Mouse (Mus musculus) cerebellum, postnatal 10 days (tissue): ENCODE measurements around the gene Srsf9.

Experiments used
- DNase-seq, 2 experiments: peaks; one replicate each; pipeline ENCODE4 v3.0.0; 2021; ENCODE audit warnings: mixed read lengths in 2 of 2

Srsf9 gene

DNA sequence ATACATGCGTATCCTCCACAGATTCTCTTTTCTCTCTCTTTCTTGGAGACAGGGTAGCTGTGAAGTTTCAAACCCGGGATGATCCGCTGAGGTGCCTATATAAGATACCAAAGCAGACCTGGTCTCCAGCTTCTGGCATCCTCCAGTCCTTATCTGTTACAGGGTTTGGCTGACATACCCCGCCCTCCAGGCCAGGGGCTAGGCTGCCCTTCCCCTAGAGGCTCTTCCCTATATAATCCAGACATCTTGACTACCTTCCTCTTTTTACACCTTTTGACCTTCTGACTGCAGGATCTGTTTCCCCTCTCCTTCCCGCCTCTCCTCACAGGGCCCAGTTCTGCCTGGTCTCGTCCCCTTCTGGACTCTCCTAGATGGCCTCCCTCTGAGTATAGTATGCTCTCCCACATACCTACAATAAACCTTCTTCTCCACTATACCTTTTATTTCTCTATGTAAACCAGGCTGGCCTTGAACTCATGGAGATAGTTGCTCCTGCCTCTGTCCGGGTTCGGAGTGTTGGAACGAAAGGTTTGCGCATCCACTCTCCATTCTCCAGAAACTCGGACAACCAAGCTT, 633 bp upstream of the Srsf9 start:
- no peak for DNase-seq

DNA sequence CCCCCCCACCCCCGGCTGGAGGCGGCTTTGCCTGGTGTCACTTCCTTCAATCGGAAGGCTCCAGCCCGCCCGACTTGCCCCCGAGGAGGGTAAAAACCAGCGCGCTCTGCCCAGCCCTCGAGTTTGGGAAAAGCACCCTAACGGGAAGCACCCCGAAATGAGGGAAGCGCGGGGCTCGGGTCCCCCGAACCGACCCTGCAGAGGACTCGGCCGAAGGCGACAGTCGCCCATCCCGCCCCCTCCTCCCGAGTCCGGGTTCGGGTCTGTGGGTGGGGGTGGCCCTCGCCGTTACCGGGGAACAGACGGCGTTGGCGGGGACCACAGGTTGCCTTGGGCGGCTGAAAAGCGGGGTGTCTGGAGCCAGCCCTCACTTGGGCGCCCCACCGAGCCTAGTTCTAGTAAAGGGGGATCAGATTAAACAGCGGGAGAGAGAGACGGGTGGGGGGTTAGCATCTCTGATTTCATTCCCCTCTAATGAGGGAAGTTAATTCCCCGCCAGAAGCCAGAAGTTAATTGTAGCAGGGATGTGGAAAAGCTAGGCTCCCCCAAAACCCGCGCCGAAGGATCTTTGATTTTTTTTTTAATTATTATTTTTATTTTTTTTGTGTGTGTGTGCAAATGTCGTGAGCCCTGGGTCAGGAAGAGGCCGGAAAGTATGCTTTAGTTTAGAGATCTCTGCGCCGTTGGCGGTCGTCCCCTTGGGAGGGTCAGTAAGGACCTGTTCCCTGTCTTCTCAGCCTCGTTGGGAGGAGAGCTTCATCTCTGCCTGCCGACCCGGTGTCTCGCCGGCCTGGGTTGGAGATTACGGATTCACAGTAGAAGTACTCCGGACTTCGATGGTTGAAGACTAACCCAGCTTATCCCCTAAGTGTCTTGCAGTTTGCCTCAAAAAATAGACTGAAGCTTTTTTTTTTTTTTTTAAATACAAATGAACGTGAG, 902 bp downstream of the Srsf9 start:
- peak; percentile 63 to 67 for DNase-seq

DNA sequence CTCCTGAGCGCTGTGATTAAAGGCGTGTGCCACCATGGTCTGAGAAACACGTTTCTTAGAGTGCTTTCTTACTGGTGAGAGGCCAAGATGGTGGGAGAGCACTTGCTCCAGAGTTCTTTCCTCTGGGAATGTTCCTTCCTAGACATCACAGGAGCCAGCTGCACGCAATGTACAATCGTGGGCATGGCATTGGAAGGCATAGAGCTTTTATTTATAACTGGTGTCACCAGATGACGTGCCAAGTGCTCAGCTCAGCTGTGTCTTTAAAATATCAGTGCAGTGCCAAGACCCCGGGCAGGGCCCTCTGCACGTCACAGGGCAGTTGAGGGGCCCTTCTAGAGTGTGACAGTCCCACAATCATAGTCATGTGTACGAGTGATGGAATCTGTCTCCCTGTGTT, 4.0 kb downstream of the Srsf9 start:
- DNase-seq = no peak

DNA sequence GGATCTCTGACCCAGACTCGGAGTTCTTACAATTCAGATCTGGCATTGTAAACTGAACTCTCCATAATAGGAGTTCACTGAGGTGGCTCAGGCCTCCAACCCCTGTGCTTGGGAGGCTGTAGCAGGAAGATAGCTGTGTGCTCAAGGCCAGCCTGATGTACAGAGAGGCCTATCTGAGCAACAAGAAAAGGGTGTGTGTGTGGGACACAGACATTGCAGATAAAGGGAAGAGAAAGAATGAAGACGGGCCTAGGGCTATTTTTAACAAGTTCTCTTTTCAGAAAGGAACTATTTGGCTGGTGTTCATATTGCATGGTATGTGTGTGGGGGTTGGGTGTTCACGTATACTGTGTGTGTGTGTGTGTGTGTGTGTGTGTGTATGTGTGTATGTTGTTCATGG, 6.6 kb downstream of the Srsf9 start:
- no peak for DNase-seq

DNA sequence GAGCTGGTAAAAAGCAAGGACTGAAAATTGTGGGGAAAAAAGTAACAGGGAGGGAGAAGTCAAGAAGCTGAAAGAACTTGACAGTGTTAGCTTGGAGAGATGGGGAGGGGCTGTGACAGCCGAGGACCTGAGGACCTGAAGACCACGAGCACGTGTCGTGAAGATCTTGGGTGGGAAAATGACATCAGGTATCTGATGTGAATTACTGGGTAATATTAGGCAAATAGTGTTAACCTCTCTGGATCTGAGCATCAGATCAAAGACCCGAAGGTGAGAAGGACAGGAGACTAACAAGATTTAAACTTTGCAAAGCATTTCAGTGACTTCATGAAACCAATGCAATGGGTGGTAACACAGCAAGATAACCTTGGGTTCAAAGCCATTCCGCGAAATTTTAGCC, 13.0 kb downstream of the Srsf9 start:
- no peak for DNase-seq

DNA sequence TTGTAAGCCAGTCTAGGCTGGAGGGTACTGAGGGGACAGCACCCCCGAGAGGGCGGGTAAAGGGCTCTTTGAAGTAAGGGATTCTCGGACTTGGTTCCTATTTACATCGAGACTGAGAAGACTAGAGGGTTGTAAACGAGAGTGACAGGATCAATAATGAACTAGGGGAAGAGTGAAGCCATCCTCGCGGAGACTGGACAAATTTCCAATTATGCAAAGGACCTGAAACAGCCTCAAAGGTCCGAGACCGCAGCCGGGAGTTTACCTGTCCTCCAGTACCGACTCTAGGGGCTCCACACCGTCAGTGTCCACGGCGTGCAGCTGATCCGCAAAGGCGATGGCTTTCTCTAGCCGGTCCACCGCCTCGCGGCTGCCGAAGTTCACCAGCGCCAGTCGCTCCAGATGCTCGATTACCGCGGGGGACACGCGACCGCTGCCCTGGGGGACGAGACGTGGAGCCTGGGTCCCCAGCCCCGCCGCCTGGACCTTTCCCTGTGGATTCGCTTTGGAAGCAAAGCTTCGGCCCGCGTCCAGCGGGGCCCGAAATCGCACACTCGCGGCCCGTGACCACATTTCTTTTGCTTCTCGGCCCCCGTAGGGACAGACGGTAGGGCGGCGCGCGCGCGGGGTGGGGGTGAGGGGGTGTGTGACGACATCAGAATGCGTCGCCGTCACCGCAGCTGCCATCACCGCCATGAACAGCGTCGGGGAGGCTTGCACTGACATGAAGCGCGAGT, 13.8 kb downstream of the Srsf9 start, which contains the start of the genes Gatc and Triap1:
TSS of gene Gatc (minus strand) at position 602 of the 737 bp plus-strand sequence.
TSS of gene Triap1 (plus strand) at position 649 of the 737 bp plus-strand sequence.
- peak; percentile 96 to 97 for DNase-seq

DNA sequence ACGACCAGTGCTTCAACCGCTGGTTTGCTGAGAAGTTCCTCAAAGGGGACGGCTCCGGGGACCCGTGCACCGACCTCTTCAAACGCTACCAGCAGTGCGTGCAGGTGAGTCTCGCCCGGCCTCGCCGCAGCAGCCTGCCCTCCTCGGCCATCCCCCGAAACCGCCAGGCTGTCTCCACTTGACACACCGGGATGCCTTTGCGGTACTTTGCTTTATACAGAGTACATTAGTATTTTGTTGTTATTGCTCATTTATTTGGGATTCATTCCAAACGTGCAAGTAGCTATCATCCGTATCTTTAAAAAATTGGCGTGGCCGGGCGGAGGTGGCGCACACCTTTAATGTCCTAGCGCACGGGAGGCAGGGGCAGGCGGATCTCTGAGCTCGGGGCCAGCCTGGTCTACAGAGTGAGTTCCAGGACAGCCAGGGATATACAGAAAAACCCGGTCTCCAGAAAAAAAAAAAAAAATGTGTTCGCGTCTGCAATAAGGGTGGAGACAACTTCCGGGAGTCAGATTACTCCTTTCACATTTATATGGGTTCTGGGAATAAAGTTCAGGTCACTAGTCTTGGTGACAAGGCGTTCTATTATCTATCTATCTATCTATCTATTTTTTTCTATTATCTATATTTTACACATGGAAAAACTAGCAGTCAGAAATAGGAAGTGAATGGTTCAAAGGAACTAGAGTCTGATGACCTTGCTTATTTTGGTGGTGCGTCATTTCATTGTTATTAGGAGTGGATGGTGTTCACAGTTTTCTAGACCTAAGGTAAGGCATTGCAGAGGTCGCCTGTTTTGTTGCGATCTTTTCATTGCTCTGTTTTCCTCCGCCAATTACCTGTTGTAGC, 14.6 kb downstream of the Srsf9 start:
- no peak for DNase-seq

DNA sequence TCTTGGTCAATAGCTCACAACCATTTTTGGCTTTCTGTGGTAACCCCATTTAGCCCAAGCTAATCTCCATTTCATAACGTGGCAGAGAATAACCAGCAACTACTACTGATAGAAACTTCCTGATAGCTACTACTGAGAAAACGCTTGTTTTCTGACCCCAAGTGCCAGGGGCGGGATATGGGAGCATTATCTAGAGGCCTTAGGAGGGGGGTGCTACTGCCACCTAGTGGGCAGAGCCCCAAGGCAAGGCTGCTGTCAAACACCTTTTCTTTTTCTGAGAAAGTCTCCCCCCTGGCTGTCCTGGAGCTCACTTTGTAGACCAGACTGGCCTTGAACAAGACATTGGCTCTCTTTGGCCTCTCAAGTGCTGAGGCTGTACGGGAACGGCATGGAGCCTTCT, 20.6 kb downstream of the Srsf9 start:
- DNase-seq = peak; percentile 90 to 91

DNA sequence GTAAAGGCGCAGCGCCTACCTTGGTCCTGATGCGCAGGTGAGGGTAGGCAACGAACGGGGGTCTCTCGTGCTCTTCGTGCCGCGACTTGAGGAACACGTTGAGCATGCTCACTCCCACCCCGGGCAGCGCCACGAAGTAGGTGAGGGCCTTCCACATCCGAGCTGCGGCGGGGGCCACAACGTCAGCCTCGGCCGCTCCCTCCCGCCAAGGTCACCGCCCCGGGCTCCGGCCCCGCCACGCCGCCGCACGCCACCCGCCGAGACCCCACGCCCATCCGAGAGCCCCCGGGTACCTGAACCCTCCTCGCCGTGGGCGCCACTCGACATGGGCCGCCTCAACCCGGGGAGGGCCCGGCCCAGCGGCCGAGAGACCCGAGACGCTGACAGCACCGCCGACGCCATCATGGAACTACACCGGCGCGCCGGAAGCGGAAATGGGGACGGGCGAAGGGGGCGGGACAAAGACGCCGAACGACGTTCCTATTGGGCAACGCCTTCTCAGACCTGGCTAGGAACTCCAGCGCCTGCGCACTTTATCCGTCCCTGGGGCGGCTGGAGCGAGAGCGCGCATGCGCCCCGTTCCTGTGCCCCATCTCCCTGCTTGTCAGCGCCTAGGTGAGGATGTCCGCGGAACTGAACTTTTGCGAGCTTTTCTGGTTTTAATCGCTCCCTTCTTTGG, 21.7 kb downstream of the Srsf9 start, which contains the start of gene Cox6a1:
TSS of gene Cox6a1 (minus strand) at position 436 of the 679 bp plus-strand sequence.
- peak; percentile 99 for DNase-seq

DNA sequence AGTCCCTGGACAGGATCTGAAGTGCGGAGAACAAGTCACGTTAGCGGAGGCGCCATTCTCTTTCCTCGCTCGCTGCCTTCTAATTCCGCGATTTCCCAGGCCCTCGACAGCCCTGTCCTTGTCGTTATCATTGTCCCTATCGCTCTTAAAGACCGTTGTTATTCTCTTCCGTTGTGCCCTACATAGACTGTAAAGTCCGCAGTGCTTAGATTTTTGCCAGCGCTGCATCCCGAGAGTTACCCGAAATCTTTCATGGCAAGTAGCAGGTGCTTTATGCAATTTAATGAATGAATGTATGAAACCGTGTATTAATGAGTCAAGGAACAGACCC, 22.2 kb downstream of the Srsf9 start:
- no peak for DNase-seq

DNA sequence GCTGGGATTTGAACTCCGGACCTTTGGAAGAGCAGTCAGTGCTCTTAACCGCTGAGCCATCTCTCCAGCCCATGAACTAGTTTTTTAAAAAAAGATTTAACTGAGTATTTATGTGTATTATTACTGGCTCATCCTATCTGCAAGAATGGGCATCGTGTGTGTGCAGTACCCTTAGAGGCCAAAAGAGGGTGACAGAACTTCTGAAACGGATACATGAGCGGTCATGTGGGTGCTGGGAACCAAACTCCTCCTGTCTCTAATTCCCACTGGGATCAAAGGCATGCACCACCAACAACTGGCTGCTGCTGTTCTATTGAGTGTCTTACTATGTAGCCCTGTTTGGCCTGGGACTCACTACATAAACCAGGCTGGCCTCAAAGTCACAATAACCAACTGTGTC, 24.4 kb downstream of the Srsf9 start:
- no peak for DNase-seq

DNA sequence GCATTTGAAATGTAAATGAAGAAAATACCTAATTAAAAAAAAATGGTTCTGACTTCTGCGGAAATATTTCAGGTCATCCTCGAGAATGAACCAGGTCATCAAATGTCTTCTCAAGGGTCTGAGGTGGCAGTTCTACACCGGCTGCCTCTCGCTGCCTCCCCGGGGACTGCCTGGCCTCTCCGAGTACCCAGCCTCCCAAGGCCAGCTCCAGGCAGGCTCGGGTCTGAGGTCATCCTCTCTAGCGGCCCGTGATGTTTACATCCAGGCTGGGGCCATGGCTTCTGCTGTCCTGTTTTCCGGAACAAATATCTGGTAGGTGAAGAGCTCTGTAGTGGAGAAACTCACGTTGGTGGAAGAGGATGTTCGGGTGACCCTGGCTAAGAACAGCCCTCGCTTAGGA, 28.1 kb downstream of the Srsf9 start:
- no peak for DNase-seq

DNA sequence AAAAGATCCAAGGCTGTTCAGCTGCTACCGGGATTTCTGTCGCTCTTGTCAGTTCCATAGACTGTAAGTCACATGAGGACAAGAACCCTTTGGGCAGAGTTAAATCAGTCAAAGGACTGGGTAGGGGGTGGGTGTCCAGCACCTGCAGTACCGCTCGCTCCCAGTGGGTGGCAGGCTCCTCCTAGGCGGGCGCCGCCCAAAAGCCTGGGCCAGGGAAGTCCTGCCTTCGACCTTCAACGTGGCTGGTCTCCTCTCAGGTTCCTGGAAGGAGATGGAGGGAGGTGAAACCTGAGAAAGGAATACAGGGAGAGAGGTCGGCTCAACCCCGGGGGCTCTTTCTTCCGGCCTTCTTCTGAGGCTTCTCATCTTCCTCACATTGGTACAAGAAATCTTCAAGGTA, 31.9 kb downstream of the Srsf9 start:
- DNase-seq = peak; percentile 97 to 98

DNA sequence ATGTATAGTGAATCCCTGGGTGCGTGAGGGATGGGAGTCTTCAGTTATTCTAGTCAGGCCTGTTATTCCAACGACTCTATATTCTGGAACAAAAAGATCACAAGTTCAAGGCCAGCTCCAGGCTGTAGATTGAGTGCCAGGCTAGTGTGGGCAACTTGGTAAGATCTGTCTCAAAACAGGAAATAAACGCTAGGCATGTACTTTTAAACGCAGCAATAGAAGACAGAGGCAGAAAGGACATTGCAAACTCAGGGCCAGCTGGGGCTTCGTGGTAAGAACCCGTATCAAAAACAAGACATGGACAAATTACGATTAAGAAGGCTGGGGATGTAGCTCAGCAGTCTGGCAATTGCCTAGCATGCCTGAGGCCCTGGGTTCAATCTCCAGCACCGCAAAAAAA, 32.5 kb downstream of the Srsf9 start:
- DNase-seq = no peak

DNA sequence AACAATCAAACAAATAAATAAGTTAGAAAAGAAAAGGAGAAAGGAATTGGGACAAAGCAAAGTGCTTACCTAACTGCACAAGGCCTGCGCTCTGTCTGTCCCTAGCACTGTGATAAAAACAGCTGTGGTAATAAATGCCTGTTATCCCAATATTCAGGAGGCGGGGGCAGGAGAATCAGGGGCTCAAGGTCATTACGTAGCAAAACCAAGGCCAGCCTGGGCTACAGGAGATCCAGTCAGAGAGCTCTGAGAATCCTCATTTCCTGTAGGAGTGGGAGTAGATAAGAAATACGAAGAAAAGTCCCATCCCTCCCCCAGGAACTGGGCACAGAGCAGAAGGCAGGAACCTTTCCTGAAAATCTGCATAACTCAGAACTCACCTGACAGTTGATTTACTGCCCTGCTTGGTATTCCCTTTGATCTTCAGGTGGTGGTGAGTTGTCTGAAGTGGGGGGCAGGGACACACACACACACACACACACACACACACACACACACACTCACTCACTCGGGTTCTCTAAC, 32.9 kb downstream of the Srsf9 start:
- no peak for DNase-seq

DNA sequence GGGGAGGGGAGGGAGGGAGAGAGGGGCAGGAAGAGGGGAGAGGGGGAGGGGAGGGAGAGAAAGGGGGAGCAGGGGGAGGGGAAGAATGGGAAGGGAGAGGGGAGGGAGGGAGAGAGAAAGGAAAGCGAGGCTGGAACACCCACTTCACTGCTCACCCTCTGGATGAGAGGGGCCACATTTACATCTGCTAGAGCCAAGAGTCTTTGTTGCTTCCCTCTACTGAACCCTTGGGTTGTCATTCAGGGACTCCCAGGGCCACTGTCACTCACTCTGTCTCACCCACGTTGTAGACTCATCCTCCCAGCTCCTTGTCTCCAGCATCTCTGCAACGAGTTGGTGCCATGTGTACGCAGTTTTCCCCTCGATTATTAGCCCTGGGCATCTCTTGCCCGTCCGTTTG, 35.2 kb downstream of the Srsf9 start:
- DNase-seq = no peak

DNA sequence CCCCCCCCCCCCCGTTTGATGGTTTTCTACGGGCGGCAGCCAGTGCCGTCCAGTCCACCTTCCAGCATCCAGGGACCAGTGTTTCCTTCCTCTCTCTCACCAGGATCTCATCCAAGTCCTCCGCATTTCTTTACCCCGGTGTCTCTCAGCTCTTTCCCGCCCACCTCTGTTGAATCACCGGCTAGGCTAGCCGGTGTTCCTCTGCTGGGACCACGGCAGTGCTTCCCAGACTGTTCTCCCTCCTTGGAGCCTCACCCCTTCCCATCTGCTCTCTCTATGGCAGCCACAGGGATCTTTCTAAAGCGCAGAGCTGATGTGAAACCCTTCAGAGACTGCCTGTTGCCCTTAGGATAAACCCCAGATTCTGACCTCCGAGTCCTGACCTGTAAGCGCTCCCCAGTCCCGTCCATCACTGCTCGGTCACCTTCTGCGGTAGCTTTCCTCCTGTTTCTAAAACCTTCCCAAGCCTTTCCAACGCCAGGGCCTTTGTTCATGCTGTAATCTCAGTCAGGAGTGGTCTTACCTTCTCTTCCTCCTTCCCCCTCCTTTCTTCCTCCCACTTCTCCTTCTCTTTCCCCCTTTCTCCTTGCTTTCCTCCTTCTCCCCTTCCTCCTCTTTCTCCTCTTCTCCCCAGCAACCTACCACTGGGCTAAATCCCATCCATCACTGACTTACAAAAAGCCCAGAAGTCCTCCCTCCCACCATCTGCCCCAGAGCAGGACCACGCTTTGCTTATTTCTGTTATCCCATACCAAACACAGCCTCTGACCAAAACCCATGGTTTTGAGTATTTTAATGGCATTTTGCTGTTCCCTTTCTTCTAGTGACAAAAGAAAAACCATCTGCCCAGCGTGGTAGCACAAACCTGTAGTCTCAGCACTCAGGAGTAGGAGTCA, 36.1 kb downstream of the Srsf9 start:
- DNase-seq = no peak

DNA sequence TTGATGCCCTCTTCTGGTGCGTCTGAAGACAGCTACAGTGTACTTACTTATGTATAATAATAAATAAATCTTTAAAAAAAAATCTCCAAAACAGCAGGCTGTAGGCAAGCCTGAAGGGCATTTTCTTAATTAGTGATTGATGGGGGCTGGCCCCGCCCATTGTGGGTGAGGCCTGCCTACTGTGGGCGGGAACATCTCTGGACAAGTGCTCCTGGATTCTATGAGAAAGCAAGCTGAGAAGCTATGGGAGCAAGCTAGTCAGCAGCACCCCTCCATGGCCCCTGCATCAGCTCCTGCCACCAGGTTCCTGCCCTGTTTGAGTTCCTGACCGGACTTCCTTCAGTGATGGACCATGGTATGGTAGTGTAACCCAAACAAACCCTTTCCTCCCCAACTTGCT, 37.8 kb downstream of the Srsf9 start:
- DNase-seq = no peak

DNA sequence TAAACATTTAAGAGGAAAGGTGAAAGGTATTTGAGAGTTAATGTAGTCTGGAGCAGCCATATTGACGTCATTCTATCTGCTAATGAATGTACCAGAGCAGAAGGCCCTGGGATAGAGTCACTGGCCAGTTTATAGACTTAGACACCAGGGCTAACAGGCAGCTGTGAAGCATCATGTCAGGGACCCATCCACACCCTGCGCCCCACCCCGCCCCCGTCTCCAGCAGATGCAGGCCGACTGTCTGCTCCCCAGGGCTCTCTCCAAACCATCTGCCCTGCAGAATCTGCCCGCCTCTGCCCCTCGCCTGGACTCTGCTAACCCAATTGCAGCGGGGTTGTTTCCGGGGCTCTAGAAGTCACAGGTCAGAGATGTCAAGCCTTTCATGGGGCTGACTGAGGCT, 44.8 kb downstream of the Srsf9 start:
- peak; percentile 21 to 34 for DNase-seq

DNA sequence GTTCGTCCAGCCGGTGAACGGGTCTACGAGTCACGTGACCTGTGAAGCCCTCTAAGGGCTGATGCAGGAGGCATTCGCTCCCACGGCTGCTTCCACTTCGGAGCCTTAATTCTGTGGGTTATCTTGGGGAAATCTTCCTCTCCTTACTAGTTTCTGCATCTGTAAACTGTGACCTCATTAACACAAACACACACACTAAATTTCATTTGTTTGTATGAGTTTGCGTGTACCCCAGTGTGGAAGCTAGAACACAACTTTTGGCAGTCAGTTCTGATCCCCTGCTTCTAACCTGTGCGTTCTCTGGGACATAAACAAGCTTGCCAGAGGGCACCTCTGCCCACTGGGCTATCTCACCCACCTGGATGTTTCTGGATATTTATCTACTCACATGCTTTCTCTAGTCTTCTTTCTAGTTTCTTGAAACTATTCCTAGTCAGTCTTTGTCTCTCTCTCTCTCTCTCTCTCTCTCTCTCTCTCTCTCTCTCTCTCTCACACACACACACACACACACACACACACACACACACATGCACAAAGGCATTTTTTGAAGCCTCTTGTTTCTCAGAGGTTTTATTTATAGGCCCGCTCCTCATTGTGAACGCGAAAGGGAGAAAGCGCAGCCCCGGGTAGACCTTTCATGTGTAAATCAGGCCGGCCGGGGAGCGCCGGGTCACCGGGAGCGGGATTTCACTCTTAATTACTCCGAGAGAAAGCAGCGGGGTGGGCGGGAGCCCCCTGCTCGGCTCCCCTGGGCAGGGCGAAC, 46.6 kb downstream of the Srsf9 start:
- peak in 1 of 2 experiments; percentile 11 for DNase-seq
